Mouse (Mus musculus) adrenal gland, postnatal 25 days (tissue): ENCODE measurements around the gene Tbk1. TPM values are rescaled to one million over a fixed set of nuclear protein-coding genes. Genes with fewer than 3 reads are reported as not detected.

Source experiments
- DNase-seq: peaks from one replicate; pipeline ENCODE4 v3.0.0; 2021; ENCODE audit warnings: mixed read lengths
- total RNA-seq: library from RNA; stranded (reverse); gene quantifications from 2 replicates; pipeline ENCODE4 v1.2.3, GENCODE M21; 2021

The Tbk1 gene
- total RNA-seq, 1 experiment from 2014 or later, result 46.7 TPM

DNA sequence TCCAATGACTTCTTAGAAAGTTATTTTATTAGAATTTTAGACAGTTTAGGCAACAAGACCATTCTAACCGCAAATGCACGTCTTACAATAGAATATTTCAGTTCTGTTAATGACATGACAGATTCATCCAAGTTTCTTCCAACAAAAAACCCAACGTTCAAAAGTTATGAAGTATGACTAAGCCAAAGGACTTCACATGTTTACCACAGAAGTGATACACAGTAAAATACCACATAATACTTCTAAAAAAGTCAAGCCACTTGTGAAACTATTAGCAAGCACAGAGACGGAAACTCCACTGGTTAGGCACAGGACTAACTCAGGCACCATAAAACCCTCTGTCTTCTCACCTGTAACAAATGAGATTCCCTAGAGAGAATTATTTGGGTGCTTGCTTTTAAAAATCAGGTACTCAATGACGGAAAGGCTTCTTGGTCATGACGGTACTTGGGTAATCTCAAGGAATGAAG lies 819 bp upstream of the Tbk1 start:
- DNase-seq, result no peak

DNA sequence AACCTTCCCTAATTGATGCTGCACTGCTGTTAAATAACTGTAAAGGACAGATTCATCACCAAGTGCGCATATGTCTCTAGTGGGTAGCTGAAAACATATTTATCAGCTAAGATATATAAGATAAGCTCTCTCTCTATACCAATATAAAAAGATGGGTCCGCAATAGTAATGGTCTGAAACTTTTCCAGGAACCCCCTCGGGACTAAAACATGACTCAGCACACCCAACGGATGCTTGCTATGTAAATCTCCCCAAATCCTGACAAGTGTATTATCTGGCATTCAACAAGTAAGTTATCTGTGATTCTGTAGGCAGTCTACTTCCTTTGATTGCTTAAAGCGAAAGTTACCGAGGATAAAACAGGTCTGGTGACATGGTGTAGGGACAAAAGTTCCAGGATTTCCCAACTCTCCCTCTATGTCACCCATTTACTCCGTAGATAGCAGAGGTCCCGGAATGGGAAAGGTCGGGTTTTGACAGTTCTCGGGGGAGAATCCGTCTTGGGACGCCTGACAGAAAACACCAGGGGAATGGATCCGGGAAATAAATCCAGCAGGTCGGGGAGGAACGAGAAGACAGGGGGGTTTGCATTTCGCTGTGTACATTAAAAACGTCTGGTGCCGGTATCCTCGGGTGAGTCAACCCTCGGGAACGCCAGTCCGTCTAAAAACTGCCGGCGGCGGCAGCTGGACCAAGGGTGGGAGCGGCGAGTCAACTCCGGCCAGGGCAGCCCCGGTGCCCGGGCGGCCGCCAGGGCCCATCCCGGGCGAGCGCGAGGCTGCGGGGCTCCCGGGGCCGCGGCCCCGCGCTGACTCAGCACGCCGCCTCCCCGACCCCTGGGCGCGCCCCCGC lies 570 bp downstream of the Tbk1 start:
- no peak for DNase-seq

DNA sequence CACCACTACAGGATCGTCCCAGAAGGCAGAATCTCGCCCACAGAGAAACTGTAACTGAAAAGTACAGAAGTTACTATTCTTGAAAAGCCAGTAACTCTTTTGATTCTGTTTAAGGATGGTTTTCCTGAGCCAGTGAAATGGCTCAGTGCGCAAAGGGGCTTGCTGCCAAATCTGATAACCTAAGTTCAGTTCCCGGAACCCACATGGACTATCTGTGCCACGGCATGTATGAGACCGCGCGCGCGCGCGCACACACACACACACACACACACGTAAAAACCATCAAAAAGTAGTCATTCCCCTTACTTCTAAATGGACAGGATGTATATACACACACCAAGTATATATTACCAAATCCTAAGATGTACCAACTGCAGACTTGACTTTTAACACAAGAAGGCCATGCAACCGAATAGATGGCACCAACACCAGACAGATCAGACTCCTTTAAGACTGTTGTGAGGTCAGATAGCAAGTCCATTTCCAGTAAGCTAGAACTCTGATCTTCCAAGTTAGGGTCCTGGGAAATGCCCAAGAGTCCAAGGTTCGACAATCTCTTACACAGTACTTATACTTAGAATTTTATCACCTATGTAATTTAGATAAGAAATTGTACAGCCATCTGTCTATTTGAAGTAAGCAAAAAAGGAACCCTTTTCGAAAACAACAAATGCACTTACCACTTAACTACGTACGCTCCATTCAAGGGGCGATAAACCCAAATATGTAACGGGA lies 1.4 kb downstream of the Tbk1 start:
- no peak for DNase-seq

DNA sequence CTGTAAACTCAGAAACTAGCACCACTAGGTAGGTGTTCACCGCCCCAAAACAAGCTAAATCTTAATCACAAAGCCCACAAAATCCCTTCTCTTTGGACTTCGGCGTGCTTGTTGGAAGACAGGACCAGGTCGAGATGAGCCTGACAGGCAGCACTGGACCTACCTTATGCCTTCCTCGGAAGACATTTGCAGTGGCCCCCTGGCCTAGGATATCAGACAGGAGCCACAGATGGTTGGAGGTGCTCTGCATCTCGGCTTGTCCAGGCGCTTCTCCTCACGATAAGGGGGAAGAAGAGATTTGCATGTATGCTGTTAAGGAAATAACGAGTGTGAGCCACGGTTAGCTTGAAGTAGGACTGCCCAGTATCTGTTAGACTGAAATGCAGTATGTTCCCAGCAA lies 2.6 kb downstream of the Tbk1 start:
- DNase-seq, result no peak

DNA sequence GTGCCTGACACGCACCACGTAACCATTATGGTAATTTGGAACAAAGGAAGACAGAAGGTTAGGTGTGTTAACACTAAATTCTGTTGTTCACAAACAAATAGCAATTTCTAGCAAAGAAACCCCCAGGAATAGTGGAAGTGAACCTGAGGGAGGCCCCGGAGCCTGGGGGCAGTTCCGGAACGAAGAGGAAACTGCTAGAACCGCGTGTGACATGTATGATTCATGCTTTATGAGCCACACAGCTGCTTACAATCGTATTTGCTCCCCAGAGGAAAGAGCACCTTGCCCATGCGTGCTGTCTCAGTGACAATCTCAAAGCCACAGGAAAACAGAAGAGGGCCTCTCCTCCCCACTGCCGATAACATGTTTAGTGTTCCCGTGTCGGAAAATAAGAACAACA lies 3.6 kb downstream of the Tbk1 start:
- DNase-seq, result no peak

DNA sequence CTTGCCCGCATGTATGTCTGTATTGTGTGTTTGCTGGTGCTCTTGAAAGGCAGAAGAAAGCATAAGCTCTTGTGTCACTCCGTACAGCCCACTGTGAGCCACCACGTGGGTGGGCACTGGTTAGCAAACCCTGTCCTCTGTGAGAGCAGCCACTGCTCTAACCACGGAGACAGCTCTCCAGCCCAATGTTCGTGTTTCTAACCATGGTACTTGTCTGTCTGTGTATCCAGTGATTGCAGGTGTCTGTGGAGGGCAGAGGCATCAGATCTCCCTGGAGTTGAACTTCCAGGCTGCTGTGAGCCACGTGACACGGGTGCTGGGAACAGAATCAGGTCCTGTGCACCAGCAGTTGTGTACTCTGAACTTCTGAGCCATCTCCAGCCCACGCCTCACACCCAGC lies 4.3 kb downstream of the Tbk1 start:
- no peak for DNase-seq

DNA sequence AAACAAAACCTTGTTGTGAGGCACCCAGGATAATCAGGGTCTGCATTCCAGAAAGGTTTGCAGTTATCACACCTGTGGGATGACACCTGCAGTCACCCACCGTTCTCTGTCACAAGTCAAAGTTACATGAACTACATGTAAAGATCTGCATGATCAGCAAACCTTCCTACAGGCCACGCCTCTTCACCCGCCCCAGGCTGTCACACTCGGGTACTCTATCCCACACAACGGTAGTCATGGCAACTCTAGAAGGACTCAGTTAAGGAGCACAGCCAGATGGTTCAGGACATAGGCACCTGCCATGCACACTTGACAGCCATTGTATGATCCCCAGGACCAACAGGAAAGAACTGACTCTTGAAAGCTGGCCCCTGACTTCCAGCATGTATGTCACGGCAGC lies 5.2 kb downstream of the Tbk1 start:
- DNase-seq, result no peak

DNA sequence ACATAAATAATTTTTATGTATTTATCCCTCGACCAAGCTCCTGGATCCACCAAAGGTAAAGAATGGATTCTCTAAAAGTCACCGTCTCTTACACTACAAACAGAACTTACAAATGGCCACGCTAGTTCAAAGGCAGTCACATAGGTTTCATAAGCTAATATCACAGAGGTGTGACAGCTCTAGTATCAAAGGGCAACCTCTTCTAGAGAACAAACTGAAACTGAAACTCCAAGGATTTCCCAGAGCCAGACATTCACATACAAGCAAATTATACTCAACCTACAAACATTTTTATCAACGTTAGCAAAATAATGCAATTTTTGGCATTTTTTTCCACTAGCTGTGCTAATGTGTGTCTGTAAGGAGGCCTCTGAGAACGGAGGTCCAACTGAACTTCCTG lies 6.2 kb downstream of the Tbk1 start:
- no peak for DNase-seq

DNA sequence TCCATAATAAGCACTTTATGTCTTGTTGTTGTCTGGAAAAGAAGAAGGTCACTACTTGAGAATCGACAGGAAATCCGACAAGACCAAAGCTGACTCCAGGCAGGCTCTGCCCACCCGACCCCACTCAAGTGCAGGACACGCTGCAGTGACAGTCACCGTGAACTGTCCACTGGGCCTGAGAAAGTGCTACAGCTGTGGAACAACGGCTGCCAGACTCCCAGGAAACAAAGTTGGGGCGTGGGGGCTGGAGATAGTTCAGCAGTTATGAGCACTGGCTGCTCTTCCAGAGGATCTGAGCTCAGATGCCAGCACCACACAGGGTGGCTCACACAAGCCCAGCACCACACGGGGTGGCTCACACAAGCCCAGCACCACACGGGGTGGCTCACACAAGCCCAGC lies 10.2 kb downstream of the Tbk1 start:
- no peak for DNase-seq

DNA sequence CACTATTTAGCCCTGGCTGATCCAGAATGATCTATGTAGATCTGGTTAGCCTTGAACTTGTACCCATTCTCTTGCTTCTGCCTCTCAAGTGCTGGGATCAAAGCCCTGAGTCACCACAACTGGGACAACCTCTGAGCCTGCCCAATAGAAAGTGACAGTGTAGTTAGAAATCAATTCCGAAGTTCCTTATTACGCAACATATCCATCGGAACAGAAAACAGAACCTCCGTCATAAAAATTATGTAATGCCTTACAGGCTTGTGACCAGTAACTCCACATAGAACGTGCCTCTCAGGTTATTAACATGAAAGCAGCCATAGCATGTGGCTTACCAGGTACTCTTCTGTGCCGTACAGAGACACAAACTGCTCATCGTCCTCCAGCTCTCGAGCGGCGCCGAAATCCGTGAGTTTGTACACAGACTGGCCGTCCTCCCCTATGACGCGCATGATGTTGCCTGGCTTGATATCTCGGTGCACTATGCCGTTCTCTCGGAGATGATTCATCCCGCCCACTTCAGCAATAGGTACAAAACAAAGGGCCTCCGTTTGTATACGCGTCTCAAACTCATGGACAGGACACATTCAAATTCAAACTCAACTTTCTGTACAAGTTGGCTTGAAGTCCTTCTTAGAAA lies 15.0 kb downstream of the Tbk1 start:
- no peak for DNase-seq

DNA sequence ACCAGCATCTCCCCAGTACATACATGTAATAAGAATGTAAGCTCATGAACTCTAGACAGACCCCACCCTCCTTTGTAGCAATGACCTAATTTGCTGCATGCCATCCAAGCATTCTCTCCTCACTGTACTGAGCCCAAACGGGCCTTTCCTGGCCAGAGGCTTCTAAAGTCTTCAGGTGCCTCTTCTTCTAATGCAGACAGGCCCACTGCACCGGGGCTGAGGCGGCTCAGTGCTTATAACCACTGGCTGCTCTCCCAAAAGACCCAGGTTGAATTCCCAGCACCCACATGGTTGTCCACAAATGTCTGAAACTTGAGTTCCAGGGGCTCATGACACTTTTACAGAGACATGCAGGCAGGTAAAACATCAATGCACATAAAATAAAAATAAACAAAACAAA lies 15.6 kb downstream of the Tbk1 start:
- DNase-seq, result no peak

DNA sequence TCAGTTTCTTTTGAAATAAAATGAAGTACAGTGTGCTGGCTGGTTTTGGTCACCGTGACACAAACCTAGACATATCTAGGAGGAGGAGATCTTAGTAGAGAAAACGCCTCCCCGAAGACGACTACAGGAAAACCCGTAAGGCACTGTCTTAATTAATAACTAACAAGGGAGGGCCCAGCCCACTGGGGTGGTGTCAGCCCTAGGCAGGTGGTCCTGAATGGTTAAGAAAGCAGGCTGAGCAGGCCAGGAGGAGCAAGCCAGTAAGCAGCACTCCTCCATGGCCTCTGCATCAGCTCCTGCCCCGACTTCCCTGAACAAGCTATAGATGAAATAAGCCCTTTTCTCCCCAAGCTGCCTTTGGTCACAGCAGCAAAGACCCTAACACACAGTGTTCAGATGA lies 16.8 kb downstream of the Tbk1 start:
- no peak for DNase-seq

DNA sequence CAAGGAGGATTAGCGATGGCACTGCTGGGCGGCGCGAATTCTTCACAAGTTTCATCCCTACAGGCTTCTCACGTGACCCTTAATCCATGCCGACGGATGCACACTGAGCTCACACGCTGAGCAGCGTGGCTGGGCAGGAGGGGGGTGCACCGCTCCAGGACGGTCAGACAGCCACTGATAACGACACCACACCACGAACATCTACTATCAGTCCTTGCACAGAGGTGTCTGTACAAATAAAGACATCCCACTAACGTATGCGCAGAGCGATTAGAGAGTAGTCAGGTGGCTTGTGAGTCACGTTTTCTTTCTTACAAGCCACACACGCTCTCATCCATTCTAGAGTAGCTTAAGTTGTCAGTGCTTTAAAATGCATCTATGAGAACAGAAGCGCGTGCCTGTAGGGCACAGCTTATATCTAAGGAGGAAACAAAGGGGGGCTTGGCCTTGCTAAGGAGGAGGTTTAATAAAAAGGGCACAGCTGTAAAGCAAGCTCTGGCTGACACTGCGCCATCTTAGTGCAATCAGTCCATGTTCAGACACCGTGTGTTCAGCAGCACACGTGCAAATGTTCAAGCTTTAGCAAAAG lies 17.5 kb downstream of the Tbk1 start:
- no peak for DNase-seq

DNA sequence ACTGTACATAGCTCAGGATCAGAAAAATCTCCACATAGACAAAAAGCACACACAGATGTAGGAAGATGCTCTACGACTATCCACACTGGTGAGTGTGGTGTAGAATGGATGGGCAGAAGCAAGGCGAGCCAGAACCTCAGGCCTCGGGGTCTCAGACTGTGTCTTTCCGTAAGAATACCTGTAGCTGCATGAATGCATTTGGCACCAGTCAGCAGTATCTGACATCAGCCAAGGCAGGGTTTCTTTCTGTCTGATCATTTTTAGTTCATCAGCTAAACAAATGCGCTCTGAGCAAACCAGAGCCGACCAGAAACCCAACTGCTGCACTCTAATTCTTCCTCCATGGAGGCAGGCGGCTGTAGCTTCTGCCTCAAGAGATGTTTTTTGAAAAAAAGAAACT lies 18.1 kb downstream of the Tbk1 start:
- no peak for DNase-seq

DNA sequence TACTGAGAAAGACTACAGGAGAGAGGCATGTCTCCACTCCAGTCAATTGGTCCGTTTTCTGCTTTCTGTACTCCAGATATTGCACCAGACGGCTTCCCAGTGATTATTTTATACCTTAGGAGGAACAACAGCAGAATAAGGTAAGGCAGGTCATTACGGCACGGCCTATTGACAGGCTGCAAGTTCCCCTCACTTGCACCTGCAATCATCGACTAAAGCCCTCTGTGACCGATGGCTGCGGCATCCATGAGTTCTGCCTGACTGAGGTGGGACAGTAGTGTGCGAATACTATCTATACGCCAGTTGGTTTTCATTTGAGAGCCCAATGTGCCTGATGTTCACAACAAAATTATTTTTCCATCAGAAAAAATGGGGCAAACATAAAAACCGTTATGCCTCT lies 18.6 kb downstream of the Tbk1 start:
- DNase-seq, result no peak

DNA sequence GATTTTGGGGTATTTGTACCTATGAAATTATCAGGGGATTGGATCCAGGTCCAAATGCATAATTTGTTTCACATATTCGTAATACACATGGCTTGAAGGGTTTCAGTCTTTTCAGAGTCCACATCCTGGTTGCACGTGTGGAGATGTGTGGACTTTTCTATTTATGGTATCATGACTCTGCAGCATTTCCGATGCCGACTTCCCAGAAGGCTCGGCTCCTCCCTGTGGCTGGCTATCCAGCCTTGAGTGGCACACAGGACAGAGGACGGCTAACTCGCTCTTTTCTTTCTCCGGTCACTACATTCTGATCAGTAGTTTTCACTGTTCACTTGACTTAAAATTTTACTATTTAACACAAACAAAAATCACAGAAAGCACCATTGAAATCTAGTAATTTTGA lies 22.1 kb downstream of the Tbk1 start:
- DNase-seq, result no peak

DNA sequence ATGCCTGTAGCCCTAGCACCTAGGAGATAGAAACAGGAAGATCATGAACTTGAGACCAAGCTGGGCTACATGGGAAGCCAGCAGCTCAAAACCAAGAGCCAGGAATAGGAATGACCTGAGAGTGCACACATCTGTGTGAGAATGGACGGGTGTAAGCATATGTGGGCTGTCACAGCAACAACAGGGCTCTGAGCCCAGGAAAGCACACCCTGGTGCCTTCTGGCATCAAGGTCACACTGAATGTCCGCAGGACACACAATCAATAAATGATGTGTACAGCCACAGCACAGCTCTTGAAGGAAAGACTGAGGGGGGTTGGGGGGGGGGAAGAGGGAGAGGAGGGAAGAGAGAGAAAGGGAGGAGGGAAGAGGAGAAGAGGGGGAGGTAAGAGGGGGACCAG lies 28.4 kb downstream of the Tbk1 start:
- DNase-seq, result no peak

DNA sequence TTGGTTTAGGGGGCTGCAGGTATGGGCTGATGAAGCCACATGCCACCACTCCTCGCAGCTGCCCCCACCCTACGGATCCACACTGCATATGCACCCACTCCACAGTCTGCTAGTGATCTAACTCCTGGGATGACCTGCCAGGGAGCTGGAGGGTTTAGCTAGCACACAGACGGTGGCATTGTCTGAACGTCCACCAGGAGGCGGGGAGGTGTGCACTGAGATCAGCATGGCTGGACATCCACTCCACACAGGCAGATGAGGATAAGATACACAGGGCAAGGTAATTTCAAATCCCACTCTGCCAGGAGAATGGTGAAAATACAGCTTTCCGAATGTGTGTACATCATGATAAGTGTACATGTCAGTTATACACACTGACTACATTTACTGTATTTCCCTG lies 30.3 kb downstream of the Tbk1 start:
- no peak for DNase-seq

DNA sequence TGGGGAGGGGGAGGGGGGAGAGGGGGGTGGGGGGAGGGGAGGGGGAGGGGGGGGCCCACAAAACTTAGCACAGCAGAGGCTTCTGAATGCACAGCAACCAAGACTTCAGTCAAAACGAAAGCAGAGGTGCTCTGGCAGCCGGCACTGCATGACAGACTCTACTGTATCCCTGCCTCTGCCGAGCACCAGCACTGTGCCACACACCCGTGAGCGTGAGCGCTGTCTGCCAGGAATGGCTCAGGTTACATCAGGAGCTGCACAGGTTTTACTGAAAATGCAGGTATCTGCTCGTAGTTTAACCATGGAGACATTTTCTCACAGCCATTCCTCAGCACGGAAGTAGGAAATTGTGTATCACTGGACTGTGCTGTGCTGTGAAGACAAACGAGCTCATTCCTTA lies 36.3 kb downstream of the Tbk1 start:
- DNase-seq, result no peak

DNA sequence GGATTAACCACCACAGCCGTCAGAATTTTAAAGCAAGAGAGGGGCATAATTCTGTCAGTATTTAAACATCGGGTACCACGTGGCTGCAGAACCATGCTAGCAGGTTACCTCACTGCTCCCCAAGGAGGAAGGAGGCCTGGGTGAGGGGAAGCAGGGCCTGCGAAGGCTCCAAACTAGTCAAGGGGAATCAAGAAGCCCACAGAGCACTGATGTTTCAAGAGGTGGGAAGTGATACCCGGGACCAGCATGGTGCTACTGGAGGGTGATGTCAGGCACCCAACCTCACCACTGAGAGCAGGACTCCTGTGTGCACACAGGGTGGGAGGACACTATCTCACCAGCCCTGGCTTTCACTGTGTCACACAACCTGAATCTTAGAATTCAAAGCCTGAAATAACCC lies 36.9 kb downstream of the Tbk1 start:
- no peak for DNase-seq

DNA sequence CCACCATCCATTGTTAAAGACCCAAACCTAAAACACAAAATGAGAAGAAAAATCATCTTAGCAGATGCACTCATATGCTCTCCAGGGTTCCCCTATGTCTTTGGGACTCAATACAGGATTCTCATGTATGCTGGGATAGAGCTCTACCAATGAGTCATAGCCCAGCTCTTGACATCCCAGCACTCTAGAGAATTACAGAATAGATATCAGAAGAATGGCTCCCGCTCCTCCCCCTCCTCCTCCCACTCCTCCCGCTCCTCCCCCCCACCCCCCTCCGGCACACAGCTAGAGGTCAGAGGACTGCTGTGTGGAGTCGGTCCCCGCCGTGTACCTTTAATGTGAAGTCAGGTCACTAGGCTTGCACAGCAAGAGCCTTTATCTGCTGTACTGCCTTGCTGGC lies 39.4 kb downstream of the Tbk1 start:
- no peak for DNase-seq

DNA sequence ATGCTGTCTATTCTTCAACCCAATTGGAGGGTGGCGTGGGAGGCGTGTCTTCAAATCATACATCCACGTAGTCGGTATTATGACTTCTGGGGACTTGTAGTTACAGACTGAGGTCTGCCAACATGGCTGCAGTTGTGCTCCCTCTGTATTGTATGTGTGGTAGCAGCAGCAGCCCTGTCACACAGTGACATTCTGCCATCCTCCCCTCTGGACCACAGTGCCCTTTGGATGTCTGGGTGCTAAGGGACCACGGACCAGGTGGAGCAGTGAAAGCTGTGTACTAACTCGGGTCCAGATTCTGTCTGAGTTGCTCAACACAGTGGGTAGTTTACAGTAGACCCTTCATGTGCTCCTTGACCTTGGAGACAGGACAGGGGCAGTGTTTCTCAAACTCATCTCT lies 43.0 kb downstream of the Tbk1 start:
- no peak for DNase-seq

DNA sequence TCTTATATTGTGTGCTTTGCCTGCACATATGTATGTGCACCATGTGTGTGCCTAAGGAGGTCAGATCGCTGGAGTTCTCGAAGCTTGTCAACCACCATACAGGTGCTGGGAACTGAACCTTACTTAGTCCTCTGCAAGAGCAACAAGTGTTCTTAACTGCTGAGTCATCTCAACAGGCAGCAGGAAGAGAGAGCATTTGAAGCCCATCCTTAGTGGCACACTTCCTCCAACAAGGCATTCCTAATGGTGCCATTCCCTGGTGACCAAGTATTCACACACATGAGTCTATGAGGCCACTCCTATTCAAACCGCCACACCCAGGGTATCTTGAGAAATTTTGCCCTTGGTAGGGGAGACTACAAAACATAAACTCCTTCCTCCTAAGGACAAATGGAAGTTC lies 44.4 kb downstream of the Tbk1 start:
- DNase-seq, result no peak
